Mouse (Mus musculus): ENCODE data around the gene Fbxl18. TPM values are rescaled to one million over a fixed set of nuclear protein-coding genes. Genes with fewer than 3 reads are reported as not detected.

Fbxl18 gene
- polyA plus RNA-seq, 1 experiment from 2014 or later = 27.7 TPM

DNA sequence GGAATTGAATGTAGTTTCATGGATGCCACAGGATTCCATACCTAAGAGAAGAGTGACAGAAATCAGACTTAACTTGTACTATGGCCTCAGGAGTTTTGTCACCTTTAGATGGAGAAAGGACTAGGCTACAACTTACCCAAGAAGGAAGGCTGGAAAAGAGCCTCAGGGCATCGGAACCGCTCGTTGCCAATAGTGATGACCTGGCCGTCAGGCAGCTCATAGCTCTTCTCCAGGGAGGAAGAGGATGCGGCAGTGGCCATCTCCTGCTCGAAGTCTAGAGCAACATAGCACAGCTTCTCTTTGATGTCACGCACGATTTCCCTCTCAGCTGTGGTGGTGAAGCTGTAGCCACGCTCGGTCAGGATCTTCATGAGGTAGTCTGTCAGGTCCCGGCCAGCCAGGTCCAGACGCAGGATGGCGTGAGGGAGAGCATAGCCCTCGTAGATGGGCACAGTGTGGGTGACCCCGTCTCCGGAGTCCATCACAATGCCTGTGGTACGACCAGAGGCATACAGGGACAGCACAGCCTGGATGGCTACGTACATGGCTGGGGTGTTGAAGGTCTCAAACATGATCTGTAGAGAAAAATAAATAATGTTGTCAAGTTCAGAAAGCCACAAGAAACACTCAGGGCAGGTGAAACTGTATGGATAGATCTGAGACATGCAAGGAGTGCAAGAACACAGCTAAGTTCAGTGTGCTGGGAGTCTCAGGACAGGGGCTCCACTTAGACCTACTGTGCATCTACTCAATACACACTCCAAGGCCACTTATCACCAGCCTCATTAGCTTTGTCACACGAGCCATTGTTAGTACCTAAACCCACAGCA lies 9.2 kb upstream of the Fbxl18 start:
- H3K9me3 ChIP-seq = no peaks in the 10 kb centered on the region
- H3K9ac ChIP-seq (replicated peaks) = peak overlapping the region; percentile 100
- 85% methylated on average over 19 of the region's 19 CpGs for WGBS
- peak overlapping the region; percentile 100 for H3K27ac ChIP-seq (replicated peaks)
- H3K27me3 ChIP-seq = no peaks in the 10 kb centered on the region
- H3K4me2 ChIP-seq (replicated peaks) = peak overlapping the region; percentile 78
- peaks cover 46% of the 10 kb centered on the region for H3K4me1 ChIP-seq
- ATAC-seq (ENCODE audit: low FRiP score, low read depth) = no peak
- peak overlapping the region; percentile 90 for H3K4me3 ChIP-seq
- H3K36me3 ChIP-seq = peaks cover 58% of the 10 kb centered on the region

DNA sequence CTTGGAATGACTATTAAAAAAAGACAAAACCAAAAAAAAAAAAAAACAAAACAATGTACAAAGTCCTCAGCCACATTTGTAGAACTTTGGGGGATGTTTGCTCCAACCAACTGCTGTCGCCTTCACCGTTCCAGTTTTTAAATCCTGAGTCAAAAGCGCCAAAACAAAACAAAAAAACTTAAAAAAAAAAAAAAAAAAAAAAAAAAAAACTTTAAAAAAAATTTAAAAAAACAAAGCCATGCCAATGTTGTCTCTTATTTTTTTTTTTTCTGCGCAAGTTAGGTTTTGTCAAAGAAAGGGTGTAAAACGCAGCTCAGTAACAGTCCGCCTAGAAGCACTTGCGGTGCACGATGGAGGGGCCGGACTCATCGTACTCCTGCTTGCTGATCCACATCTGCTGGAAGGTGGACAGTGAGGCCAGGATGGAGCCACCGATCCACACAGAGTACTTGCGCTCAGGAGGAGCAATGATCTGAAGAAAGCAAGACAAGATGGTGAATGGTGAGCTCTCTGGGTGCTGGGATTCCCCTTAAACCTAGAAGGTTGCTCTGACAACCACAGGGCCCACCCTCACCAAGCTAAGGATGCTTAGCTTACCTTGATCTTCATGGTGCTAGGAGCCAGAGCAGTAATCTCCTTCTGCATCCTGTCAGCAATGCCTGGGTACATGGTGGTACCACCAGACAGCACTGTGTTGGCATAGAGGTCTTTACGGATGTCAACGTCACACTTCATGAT lies 8.4 kb upstream of the Fbxl18 start:
- Histone ChIP-seq H3K36me3 (peaks cover 64% of the 10 kb centered on the region), H3K9ac (replicated peaks) (no peak overlapping the region), H3K4me3 (peak overlapping the region; percentile 90), H3K4me1 (peaks cover 38% of the 10 kb centered on the region), H3K9me3 (no peaks in the 10 kb centered on the region), H3K27me3 (no peaks in the 10 kb centered on the region), H3K4me2 (replicated peaks) (peak overlapping the region; percentile 78), H3K27ac (replicated peaks) (peak overlapping the region; percentile 100)
- no peak for ATAC-seq (ENCODE audit: low FRiP score, low read depth)
- 90% methylated on average over 14 of the region's 14 CpGs for WGBS

DNA sequence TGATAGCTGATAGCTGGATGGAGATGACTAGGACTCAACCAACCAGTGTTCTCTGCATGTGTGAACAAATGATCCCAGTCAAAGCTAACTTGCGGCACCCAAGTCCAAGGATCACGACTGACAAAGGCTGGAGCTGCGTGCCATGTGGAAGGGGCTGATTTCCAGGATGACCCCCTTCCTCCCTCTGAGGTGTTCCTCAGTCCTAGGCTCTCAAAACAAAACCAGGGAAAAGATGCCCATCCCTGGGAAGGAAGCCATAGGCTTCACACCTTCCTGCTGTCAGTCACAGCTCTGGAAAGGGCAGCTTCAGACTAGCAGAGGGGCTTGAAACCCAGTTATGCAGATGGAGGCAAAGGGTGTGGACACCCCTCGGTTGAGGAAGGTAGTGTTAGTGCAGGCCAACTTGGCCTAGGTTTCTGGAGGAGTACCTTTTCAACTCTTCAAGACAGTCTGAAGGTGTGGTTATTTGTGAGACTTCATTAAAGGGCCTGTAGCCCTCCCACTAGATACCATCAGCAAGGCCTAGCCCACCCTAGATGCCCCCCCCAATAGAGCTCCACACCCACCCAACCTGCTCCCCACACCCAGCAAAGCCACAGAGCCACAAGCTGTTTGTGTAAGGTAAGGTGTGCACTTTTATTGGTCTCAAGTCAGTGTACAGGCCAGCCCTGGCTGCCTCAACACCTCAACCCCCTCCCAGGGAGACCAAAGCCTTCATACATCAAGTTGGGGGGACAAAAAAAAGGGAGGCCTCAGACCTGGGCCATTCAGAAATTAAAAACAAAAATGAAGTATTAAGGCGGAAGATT lies 7.5 kb upstream of the Fbxl18 start:
- H3K36me3 ChIP-seq = peaks cover 64% of the 10 kb centered on the region
- H3K9ac ChIP-seq (replicated peaks) = 0 out of 2 replicates have a peak overlapping the region, but pooled peaks have one; percentile 20
- H3K4me1 ChIP-seq = peaks cover 29% of the 10 kb centered on the region
- no peak for ATAC-seq (ENCODE audit: low FRiP score, low read depth)
- no peaks in the 10 kb centered on the region for H3K9me3 ChIP-seq
- no peak overlapping the region for H3K4me3 ChIP-seq
- no peaks in the 10 kb centered on the region for H3K27me3 ChIP-seq
- WGBS = 63% methylated on average over 5 of the region's 5 CpGs
- peak overlapping the region; percentile 63 for H3K27ac ChIP-seq (replicated peaks)
- peak overlapping the region; percentile 8; the same call in 1 of the 2 replicates for H3K4me2 ChIP-seq (replicated peaks)

GRCm38 (mm10) chr5:142901846-142902505 lies 6.8 kb upstream of the Fbxl18 start:
- Histone ChIP-seq H3K4me1 (peaks cover 22% of the 10 kb centered on the region), H3K36me3 (peaks cover 64% of the 10 kb centered on the region), H3K27me3 (no peaks in the 10 kb centered on the region), H3K27ac (replicated peaks) (peak overlapping the region; percentile 63), H3K9me3 (no peaks in the 10 kb centered on the region), H3K4me2 (replicated peaks) (no peak overlapping the region), H3K9ac (replicated peaks) (0 out of 2 replicates have a peak overlapping the region, but pooled peaks have one; percentile 2), H3K4me3 (no peak overlapping the region)
- no peak for ATAC-seq (ENCODE audit: low FRiP score, low read depth)
- 67% methylated on average over 4 of the region's 4 CpGs for WGBS

DNA sequence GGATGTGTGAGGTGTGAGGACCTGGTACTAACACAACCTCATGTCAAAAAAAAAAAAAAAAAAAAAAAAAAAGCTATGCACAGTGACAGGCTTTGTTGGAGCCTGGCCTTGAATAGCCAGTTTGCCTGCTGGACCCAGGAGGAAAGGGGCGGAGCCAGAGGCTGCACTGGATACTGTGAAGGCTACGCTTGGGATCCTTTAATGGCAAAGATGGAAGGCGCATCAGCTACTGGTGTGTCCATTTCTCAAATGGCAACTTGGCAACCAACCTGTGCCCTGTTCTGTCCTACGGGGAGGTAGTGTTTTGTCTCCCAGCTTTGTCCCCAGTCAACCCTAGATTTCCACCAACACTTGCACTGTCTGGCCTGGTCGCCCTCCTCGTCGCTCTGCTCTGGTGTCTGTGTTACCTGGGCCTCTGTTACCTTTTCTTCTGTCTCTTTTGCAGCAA lies 6.2 kb upstream of the Fbxl18 start:
- peaks cover 20% of the 10 kb centered on the region for H3K4me1 ChIP-seq
- no peak overlapping the region for H3K4me3 ChIP-seq
- H3K9ac ChIP-seq (replicated peaks) = no peak overlapping the region
- no peak overlapping the region for H3K4me2 ChIP-seq (replicated peaks)
- H3K9me3 ChIP-seq = no peaks in the 10 kb centered on the region
- WGBS = 85% methylated on average over 7 of the region's 7 CpGs
- peak overlapping the region; percentile 63; the same call in 1 of the 2 replicates for H3K27ac ChIP-seq (replicated peaks)
- H3K36me3 ChIP-seq = peaks cover 64% of the 10 kb centered on the region
- no peak for ATAC-seq (ENCODE audit: low FRiP score, low read depth)
- no peaks in the 10 kb centered on the region for H3K27me3 ChIP-seq

DNA sequence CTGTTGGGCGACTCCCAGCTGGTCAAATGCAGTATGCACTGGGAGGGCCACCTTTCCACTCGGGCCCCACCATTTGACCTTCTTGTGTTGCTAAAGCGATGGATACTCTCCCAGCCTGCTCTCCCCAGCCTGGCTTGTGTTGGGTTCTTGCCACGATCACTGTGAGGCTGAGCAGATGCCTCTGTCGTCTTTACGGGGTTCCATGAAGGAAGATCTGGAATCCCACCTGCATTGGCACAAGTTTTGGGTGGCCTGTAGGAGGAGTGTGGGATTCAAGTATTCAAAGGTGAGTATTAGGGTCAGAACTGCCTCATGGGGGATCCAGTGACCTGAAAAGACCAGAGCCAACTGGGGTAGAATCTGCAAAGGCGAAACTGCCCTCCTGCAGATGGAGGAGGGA lies 5.4 kb upstream of the Fbxl18 start:
- Histone ChIP-seq H3K4me2 (replicated peaks) (no peak overlapping the region), H3K27ac (replicated peaks) (peak overlapping the region; percentile 8; the same call in 1 of the 2 replicates), H3K9me3 (no peaks in the 10 kb centered on the region), H3K4me1 (peaks cover 25% of the 10 kb centered on the region), H3K36me3 (peaks cover 64% of the 10 kb centered on the region), H3K4me3 (no peak overlapping the region), H3K27me3 (no peaks in the 10 kb centered on the region), H3K9ac (replicated peaks) (no peak overlapping the region)
- ATAC-seq (ENCODE audit: low FRiP score, low read depth) = no peak
- 85% methylated on average over 7 of the region's 7 CpGs for WGBS

DNA sequence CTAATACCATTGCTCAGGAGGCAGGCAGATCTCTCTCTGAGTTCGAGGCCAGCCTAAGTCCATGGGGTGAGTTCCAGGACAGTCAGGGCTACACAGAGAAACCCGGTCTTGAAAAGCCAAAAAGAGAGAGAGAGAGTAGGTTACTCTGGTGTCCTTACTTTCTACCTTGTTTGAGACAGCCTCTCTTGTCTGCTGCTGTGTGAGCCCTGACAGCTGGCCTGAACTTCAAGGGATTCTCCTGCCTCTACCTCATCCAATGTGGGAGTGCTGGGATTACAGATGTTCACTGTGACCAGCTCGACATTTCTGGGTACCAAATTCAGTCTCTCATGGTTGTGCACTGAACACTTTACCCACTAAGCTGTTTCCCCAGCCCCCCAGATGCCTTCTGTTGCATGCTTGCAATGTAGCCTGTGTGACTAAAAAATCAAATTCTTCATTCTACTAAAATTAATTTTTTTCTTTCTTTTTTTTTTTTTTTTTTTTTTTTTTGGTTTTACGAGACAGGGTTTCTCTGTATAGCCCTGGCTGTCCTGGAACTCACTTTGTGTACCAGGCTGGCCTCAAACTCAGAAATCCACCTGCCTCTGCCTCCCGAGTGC lies 4.8 kb upstream of the Fbxl18 start:
- Histone ChIP-seq H3K36me3 (peaks cover 58% of the 10 kb centered on the region), H3K27ac (replicated peaks) (no peak overlapping the region), H3K27me3 (no peaks in the 10 kb centered on the region), H3K4me1 (peaks cover 29% of the 10 kb centered on the region), H3K4me2 (replicated peaks) (no peak overlapping the region), H3K9ac (replicated peaks) (no peak overlapping the region), H3K9me3 (no peaks in the 10 kb centered on the region), H3K4me3 (no peak overlapping the region)
- no peak for ATAC-seq (ENCODE audit: low FRiP score, low read depth)
- 84% methylated on average over 5 of the region's 5 CpGs for WGBS

DNA sequence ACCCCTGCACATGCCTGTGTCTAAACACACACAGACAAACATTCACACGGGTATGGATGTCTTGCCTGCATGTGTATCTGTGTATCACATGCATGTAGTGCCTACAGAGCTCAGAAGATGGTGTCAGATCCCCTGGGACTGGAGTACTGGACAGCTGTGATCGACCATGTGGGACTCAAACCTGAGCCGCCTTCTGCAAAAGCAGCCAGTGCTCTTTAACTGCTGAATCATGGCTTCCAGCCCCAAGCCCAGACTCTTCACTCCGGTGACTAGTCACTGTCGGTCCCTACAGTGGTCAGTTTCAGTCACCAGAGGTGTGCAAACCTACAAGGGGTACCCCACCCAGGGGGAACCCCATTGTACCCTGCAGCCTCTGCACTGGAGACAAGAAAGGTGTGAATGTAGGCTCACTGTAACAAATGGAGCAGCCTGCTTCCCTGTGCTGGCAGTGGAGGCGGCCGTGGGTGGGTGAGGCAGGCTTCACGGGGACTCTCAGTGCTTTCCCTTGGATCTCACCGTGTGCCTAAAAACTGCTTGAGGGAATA lies 3.9 kb upstream of the Fbxl18 start:
- H3K36me3 ChIP-seq = peaks cover 49% of the 10 kb centered on the region
- no peaks in the 10 kb centered on the region for H3K9me3 ChIP-seq
- no peak overlapping the region for H3K9ac ChIP-seq (replicated peaks)
- WGBS = 85% methylated on average over 9 of the region's 9 CpGs
- H3K4me3 ChIP-seq = no peak overlapping the region
- peaks cover 27% of the 10 kb centered on the region for H3K4me1 ChIP-seq
- ATAC-seq (ENCODE audit: low FRiP score, low read depth) = no peak
- no peak overlapping the region for H3K27ac ChIP-seq (replicated peaks)
- H3K4me2 ChIP-seq (replicated peaks) = no peak overlapping the region
- H3K27me3 ChIP-seq = no peaks in the 10 kb centered on the region

- H3K4me1 ChIP-seq = peaks cover 29% of the 10 kb centered on the region
- no peak overlapping the region for H3K9ac ChIP-seq (replicated peaks)
- H3K27ac ChIP-seq (replicated peaks) = no peak overlapping the region
- H3K4me2 ChIP-seq (replicated peaks) = no peak overlapping the region
- H3K9me3 ChIP-seq = no peaks in the 10 kb centered on the region
- ATAC-seq (ENCODE audit: low FRiP score, low read depth) = no peak
- no peak overlapping the region for H3K4me3 ChIP-seq
- H3K27me3 ChIP-seq = no peaks in the 10 kb centered on the region
- WGBS = 93% methylated on average over 4 of the region's 4 CpGs
- peaks cover 43% of the 10 kb centered on the region for H3K36me3 ChIP-seq
Observed at GRCm38 (mm10) chr5:142898316-142898715, 3.1 kb upstream of the Fbxl18 start.

- Histone ChIP-seq H3K27me3 (no peaks in the 10 kb centered on the region), H3K4me1 (peaks cover 25% of the 10 kb centered on the region), H3K36me3 (peaks cover 38% of the 10 kb centered on the region), H3K9ac (replicated peaks) (no peak overlapping the region), H3K9me3 (no peaks in the 10 kb centered on the region), H3K27ac (replicated peaks) (no peak overlapping the region), H3K4me3 (no peak overlapping the region), H3K4me2 (replicated peaks) (no peak overlapping the region)
- ATAC-seq (ENCODE audit: low FRiP score, low read depth) = no peak
- WGBS = 95% methylated on average over 7 of the region's 7 CpGs
Observed at GRCm38 (mm10) chr5:142897568-142898248, 2.5 kb upstream of the Fbxl18 start.
